Mouse (Mus musculus) T-helper 1 cell (primary cell): ENCODE results near the gene Mstn.

Source experiments
- in situ Hi-C: fragments of 300-600 bp; cut with MboI, MseI; formaldehyde crosslinking; loops from one replicate; pipeline ENCODE4 v1.15.1; 2025; ENCODE audit warnings: high pct_unique_total_duplicates

Gene Mstn

GRCm38 (mm10) chr1:53061340-53061739, at the start of gene Mstn:
Gene Mstn, plus strand, starts transcription at chr1:53061640.
- in situ Hi-C loops = no loop called here

GRCm38 (mm10) chr1:53014716-53015115, 46.7 kb upstream of the Mstn start:
- in situ Hi-C loops = no loop called here

DNA sequence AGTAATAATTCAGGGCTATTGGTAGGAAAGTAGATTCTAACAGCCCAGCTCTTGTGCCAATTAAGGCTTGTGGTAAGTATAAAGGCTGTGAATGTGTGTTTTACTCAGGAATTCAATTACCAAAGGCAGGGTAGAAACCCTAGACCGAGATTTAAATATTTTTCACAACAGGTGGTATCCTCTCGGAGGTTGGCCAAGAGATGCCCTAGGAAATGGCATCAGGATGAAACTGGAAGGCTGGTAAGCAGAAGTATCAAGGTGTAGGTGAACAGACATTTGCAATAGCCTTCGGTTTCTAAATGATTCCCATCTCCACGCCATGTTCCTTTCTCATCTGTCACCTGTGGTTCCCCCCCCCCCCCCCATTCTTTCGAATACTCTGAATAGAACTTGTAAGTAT, 45.8 kb upstream of the Mstn start:
- in situ Hi-C loops = no loop called here

DNA sequence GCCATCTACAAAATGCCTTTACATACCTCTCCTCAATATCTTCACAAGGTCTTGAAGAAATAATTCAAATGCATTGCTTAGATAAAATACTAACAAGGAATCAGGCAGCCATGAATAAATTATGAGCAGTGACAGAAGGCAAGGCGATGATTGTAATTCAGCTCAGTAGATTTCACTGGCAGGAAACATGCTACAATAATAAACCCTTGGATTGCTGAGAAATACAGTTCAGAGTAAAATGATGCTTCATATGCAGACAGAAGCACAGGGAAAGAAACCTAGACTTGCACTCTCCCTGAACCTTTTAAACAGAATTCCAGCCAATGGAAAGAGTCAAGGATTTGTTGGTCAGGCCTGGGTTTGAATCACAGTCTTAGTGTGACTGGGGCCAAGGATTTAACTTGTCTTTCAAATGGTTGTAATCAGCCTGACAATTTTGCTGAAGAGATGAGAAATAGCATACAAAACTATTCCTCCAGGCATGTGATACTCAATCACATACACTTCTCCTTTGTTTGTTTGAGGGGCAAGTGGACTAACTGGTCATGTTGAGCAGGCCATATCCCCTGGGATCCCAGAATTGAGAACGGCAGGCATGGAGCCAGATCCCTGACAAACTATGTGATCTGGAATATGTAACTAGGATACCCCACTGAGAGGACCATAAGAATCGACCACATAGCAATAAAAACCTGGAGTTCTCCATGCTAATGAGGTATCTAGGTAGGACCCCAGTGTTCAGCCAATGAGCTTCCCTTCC, 42.5 kb upstream of the Mstn start:
- in situ Hi-C loops = no loop called here

GRCm38 (mm10) chr1:53020079-53020478, 41.4 kb upstream of the Mstn start, which contains the start of gene 1700019D03Rik:
Gene 1700019D03Rik, minus strand, starts transcription at chr1:53020179.
- in situ Hi-C loops = loop anchor here (10.0 kb wide), 1 partner anchor 1855 kb away; no protein-coding TSS in a partner anchor

DNA sequence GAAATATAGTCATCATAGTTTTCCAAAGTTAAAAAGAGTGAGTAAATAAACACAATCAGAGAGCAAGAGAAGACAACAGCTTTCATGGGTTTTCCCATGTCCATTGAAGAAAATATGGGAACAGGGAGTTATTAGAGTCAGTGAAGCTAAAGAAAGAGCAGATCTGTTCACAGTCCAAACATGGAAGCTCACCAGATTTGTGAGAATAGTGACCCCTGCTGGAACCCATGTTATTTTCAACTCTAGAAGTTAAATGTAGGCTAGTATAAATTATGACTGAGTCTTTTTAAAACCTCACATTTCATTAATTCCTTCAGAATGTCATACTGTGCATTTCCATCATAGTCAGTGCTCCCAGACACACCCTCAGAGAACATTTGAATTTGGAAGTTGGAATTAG, 28.9 kb upstream of the Mstn start:
- in situ Hi-C loops = no loop called here

- in situ Hi-C loops = no loop called here
Observed at GRCm38 (mm10) chr1:53037443-53037871, 24.0 kb upstream of the Mstn start.

DNA sequence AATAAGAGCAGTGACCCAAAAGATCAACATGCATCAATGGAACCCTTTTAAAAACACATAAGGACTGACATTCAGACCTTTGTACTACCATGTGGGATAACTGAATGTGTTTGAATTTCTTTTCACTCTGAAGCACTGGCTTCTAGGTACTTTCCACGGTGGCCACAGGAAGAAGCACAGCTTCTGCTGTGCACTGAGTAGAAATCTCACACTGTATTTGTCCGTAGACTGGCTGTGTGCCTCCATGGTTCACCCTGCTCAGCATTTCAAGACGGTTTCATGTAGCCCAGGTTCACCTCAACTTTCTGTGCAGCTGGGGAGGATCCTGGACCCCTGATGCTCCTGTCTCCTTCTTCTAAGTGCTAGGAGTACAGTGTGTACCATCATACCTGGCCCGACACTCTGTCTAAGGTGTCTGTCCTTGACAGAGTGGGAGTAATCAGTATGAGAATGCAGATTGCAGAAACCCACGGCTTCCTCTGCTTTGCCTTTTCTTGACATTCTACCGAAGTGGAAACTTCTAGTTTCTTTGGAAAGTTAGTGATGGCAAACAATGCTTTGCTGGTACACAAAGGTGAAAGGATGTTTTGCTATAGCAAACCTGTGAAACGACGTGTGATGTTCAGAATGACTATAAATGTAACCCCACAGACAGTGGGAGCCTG, 11.5 kb upstream of the Mstn start:
- in situ Hi-C loops = no loop called here

GRCm38 (mm10) chr1:53053087-53054022, 8.1 kb upstream of the Mstn start:
- in situ Hi-C loops = no loop called here

- in situ Hi-C loops = loop anchor here (5.0 kb wide), 1 partner anchor 303 kb away; no protein-coding TSS in a partner anchor
Observed at GRCm38 (mm10) chr1:53059106-53059505, 2.3 kb upstream of the Mstn start.

DNA sequence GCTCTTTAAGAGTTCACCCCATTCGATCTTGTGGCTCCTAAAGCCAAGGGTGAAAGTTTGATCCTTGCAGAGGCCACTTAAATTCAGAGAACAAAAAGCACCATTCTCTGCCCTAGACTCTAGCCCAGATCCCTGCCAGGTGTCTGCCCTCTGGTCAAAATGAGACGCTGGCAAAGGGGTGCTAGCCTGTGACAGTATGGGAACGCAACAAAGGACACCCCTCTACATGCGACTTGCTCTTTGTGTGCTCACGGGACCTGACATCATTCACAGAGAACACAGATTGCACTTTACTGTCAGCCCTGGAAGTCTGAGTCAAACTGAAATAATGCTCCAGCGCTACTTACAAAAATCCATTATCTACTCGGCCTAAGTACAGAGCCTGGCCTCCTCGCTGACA, 941 bp upstream of the Mstn start:
- in situ Hi-C loops = no loop called here

DNA sequence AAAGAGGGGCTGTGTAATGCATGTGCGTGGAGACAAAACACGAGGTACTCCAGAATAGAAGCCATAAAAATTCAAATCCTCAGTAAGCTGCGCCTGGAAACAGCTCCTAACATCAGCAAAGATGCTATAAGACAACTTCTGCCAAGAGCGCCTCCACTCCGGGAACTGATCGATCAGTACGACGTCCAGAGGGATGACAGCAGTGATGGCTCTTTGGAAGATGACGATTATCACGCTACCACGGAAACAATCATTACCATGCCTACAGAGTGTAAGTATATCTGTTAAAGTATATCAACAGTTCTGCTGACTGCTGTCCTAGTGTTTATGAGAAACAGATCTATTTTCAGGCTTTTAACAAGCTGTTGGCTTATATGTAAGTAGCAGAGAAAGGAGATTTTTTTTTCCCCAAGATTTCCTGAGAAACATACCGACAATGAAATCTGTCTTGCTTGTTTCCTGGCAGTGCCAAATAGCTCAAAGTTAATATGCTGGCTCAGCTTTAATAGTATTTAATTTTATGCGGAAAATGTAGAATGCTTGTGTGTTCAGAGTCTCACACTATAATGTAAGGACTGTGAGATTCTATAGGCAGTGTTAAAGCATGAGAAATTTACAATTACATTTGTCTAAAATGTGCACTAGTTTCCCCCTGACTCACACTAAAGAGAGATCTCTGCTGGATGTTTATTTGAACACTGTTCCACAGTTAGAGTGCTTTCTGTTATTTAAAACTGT, 600 bp downstream of the Mstn start:
- in situ Hi-C loops = no loop called here

- in situ Hi-C loops = no loop called here
Observed at GRCm38 (mm10) chr1:53063921-53064320, 2.5 kb downstream of the Mstn start.

- in situ Hi-C loops = no loop called here
Observed at GRCm38 (mm10) chr1:53069726-53070514, 8.5 kb downstream of the Mstn start.

GRCm38 (mm10) chr1:53070664-53071175, 9.3 kb downstream of the Mstn start:
- in situ Hi-C loops = no loop called here

GRCm38 (mm10) chr1:53076656-53077055, 15.2 kb downstream of the Mstn start:
- in situ Hi-C loops = no loop called here

DNA sequence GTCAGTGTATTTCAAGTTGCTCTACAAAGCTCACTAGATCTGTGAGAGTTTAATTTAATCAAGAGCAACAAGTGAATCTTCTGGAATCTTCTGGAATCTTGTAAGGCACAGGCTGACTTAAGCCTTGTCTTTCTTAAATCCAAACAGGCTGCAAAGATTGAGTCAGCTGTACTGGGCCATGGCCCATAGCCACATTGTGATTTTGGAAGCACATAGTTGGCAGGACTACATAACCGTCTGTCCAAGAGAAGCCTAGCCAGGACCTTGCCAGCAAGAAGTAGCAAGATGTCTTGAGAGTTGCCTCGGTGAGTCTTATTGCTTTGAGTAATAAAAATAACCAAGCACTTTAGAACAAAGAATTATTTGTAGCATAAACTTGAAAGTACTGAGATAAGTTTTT, 18.4 kb downstream of the Mstn start:
- in situ Hi-C loops = no loop called here

DNA sequence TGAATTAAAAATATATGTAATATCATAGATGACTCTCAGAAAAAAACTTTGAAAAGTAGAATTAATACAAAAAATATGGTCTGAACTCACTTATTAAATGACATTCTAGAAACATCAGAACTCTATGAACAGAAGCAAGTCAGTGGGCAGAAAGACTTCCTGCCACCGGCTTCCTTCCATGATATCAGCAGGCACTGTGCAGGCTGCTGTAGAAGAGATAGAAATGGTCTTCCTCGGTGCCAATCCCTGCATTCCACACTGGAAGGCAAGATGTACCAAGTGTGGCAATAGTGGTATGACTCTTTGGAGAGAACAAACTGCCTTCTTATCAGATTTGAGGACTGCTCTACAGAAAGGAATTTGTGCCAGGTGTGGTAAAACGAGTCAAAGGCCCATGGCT, 19.2 kb downstream of the Mstn start:
- in situ Hi-C loops = no loop called here

DNA sequence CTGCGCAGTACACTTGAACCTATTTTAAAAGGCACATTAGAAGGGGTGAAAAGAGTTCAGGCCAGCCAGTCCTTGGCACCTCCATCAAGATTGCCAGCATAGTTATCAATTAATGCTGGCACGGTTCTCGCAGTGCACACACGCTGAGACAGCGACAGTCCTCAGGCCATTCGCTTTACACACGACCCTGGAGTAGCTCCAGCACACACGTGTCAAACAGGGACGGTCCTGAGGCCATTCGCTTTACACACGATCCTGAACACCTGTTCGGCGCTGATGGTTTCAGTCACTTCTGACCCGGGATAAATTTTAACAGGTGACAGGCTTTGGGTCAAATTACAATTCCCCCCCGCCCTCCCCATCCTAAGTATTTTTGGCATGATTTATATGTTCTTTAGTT, 23.8 kb downstream of the Mstn start:
- in situ Hi-C loops = no loop called here

DNA sequence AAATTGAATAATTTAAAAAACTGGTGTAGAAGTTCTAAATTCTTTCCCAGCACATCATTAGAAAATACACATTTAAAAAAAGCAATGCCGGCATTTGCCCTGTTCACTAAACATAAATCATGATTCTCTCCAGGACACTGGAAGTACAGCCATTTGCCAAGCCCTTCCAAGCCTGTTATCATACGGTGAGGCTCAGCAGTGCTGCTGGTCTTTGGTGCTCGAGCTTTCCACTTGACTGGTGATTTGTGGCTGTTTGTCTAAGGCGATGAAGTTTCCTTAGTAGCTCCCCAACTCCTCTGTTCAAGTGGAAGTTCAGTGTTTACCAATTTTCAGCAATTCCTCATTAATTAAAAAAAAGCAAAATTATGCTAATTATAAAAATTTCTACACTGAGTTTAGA, 24.6 kb downstream of the Mstn start:
- in situ Hi-C loops = no loop called here
